Mouse (Mus musculus) lung, postnatal 0 days (tissue): ENCODE data around the gene Hist2h3c2. TPM values are rescaled to one million over a fixed set of nuclear protein-coding genes. Genes with fewer than 3 reads are reported as not detected.
"Not testable (repeated sequence)": the region's sequence is repeated elsewhere in the genome, so short reads cannot be mapped to it uniquely, and the experiment has no call there.

Experiments
- ATAC-seq: fragments of 200-750 bp; cut with Nextera tagmentation; 2 replicates; pipeline ENCODE4 v1.8.0; 2017; ENCODE audit warnings: moderate library complexity
- DNase-seq: peaks from one replicate; pipeline ENCODE4 v3.0.0-alpha.2; 2016; ENCODE audit warnings: low spot score
- H3K27ac ChIP-seq: fragments of 300-500 bp; sonication (generic); 2 replicates; pipeline ENCODE4 v1.5.1; 2014; ENCODE audit warnings: antibody characterized with exemption, mild to moderate bottlenecking, low read length, mixed read lengths
- H3K27me3 ChIP-seq: fragments of 300-500 bp; sonication (generic); replicated peaks from 2 replicates; pipeline ENCODE4 v1.6.1; 2014; ENCODE audit warnings: low read length, mixed read lengths; ENCODE audit not compliant: insufficient read depth
- H3K36me3 ChIP-seq: fragments of 300-500 bp; sonication (generic); 2 replicates; pipeline ENCODE4 v1.6.1; 2014; ENCODE audit warnings: low read length, mixed read lengths; ENCODE audit not compliant: insufficient read depth
- H3K4me1 ChIP-seq: fragments of 300-500 bp; sonication (generic); 2 replicates; pipeline ENCODE4 v1.6.1; 2014; ENCODE audit warnings: antibody characterized with exemption, low read depth, low read length, mixed read lengths; ENCODE audit not compliant: insufficient read depth
- H3K4me2 ChIP-seq: fragments of 300-500 bp; sonication (generic); replicated peaks from 2 replicates; pipeline ENCODE4 v1.6.1; 2014; ENCODE audit warnings: low read depth, mild to moderate bottlenecking, low read length, moderate library complexity, mixed read lengths
- H3K4me3 ChIP-seq: fragments of 300-500 bp; sonication (generic); 2 replicates; pipeline ENCODE4 v1.5.1; 2014; ENCODE audit warnings: low read depth, low read length
- H3K9ac ChIP-seq: fragments of 300-500 bp; sonication (generic); replicated peaks from 2 replicates; pipeline ENCODE4 v1.6.1; 2014; ENCODE audit warnings: low read depth, mild to moderate bottlenecking
- H3K9me3 ChIP-seq: fragments of 300-500 bp; sonication (generic); 2 replicates; pipeline ENCODE4 v1.6.1; 2016; ENCODE audit warnings: low read length, mixed read lengths
- CTCF ChIP-seq: IDR thresholded peaks from 2 replicates; pipeline ENCODE4 v1.5.1; 2016; ENCODE audit warnings: antibody characterized with exemption, mild to moderate bottlenecking
- EP300 ChIP-seq: IDR thresholded peaks from 2 replicates; pipeline ENCODE4 v1.6.1; 2016; ENCODE audit warnings: antibody characterized with exemption, mild to moderate bottlenecking, control low read depth
- WGBS: fragments of 180-500 bp; shearing (Covaris S2); extraction: QIAGEN DNeasy Blood & Tissue Kit; methylation state at CpG from one replicate; pipeline ENCODE4 v1.1.7; 2014; 5-methylcytosine and 5-hydroxymethylcytosine counted together
- polyA plus RNA-seq: library from polyadenylated mRNA; unstranded; fragments of >200 nt; fragmentation: Nextera tagmentation; extraction: Ambion mirVana; gene quantifications from 2 replicates; pipeline ENCODE4 v1.2.1, GENCODE M21; 2015

Hist2h3c2 gene
- polyA plus RNA-seq, 1 experiment from 2014 or later, result 1.8 TPM

DNA sequence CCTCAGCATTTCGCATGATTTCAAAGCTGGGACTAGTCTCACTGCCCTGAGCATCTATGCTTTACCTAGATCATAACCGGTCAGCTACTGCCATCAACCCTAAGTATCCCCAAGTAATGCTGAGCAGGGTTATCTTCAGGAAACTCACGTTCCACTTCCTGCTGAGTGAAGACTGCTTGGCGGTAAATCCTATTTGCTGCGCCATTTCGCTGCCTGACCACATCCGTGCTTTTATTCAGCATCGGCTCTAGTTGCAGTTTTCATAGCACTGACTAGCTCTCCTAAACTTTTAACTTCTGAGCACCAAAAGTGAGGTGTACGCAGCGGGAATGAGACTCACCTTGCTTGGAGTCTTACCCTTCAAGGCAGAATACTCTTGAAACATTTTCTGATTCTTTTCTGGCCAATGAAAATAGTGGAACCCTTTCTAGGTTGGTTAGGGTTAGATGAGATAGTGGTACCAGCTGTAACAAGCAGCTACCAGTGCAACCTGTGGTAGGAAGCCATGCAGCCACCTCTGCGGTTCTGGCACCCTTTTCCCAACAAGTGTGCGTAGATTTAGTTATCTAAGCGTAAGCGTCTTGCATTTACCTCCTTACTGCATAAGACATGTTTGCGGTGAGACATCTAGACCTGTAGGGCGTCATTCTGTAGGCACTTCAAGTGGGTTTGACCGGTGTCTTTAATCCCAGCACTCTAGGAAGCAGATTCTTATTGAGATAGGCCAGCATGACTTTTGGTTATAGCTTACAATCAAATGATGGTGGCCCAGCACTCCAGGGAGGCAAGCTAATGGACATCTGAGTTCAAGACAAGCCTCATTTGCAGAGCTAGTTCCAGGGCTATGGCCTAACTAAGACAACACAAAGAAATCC lies 34.9 kb upstream of the Hist2h3c2 start:
- Histone ChIP-seq H3K4me2 (no peak overlapping the region), H3K36me3 (no peaks in the 10 kb centered on the region), H3K9me3 (no peaks in the 10 kb centered on the region), H3K4me1 (peaks cover 3% of the 10 kb centered on the region; the same call in 1 of the 2 replicates), H3K4me3 (no peak overlapping the region), H3K27me3 (no peaks in the 10 kb centered on the region), H3K9ac (no peak overlapping the region), H3K27ac (no peak overlapping the region)
- TF ChIP-seq EP300 (no peak), CTCF (no peak)
- ATAC-seq, result no peak
- DNase-seq, result no peak
- WGBS, result 86% methylated on average over 17 of the region's 17 CpGs

DNA sequence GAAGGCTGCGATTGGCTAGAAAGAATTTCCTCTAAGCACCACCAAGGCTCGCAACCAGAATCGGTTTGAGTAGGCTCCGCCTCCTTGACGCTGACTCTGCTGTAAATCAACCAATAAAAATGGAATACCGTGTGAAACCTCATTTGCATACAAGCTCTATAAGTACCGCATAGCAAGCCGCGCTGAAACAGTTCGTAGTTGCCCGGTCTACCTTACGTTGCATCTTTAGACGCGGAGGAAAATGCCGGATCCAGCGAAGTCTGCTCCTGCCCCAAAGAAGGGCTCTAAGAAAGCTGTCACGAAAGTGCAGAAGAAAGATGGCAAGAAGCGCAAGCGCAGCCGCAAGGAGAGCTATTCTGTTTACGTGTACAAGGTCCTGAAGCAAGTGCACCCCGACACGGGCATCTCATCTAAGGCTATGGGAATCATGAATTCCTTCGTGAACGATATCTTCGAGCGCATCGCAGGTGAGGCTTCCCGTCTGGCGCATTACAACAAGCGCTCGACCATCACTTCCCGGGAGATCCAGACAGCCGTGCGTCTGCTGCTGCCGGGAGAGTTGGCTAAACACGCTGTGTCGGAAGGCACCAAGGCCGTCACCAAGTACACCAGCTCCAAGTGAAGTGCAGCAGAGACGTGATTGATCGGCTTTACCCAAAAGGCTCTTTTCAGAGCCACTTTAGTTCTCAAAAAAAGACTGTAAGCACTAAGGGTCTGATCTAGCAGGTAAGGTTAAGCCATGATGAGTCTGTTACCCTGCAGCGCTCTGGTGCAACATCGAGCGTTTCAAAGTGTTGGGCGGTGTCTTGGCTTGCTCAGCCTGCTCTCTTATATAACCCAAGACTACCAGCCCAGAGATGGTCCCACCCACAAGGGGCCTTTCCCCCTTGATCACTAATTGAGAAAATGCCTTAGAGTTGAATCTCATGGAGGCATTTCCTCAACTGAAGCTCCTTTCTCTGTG lies 30.9 kb upstream of the Hist2h3c2 start, which contains the start of gene Hist2h2bb:
TSS of gene Hist2h2bb (plus strand) at position 242 of the 964 bp plus-strand sequence.
- under 1% methylated on average over 45 of the region's 45 CpGs for WGBS

DNA sequence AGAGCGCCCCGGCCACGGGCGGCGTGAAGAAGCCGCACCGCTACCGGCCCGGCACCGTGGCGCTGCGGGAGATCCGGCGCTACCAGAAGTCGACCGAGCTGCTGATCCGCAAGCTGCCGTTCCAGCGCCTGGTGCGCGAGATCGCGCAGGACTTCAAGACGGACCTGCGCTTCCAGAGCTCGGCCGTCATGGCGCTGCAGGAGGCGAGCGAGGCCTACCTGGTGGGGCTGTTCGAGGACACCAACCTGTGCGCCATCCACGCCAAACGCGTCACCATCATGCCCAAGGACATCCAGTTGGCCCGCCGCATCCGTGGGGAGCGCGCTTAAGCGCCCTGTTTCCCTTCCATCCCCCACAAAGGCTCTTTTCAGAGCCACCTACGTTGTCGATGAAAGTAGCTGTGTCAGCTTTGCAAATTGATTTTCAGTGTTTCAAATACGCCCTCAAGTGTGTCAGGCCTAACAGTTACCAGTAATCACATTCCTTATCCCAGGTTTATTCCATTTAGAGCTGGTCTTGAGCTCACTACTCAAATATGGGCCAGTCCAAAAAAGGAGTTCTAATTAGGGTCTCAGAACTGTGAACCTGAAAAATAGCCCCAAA lies 29.9 kb upstream of the Hist2h3c2 start:
- H3K4me1 ChIP-seq, H3K9me3 ChIP-seq, H3K27me3 ChIP-seq, DNase-seq, H3K36me3 ChIP-seq: not testable (repeated sequence)
- Histone ChIP-seq H3K4me2 (peak overlapping the region; percentile 87), H3K9ac (peak overlapping the region; percentile 41; the same call in 1 of the 2 replicates), H3K4me3 (peak overlapping the region; percentile 49), H3K27ac (peak overlapping the region; percentile 92)
- under 1% methylated on average over 9 of the region's 44 CpGs for WGBS
- peak; percentile 30 for ATAC-seq

More for the DNA sequence above, 30.9 kb upstream of the Hist2h3c2 start, which contains the start of gene Hist2h2bb:
- Histone ChIP-seq H3K27ac (peak within 1 kb of the TSS; percentile 92), H3K36me3 (no peaks in the 10 kb centered on the region), H3K4me2 (peak within 1 kb of the TSS; percentile 87), H3K4me3 (peak within 1 kb of the TSS; percentile 49), H3K9ac (peak within 1 kb of the TSS; percentile 42), H3K9me3 (no peaks in the 10 kb centered on the region), H3K4me1 (no peaks in the 10 kb centered on the region), H3K27me3 (no peaks in the 10 kb centered on the region)
- TF ChIP-seq CTCF (no peak), EP300 (no peak)
- DNase-seq (peak; percentile 99), ATAC-seq (peak; percentile 96)

DNA sequence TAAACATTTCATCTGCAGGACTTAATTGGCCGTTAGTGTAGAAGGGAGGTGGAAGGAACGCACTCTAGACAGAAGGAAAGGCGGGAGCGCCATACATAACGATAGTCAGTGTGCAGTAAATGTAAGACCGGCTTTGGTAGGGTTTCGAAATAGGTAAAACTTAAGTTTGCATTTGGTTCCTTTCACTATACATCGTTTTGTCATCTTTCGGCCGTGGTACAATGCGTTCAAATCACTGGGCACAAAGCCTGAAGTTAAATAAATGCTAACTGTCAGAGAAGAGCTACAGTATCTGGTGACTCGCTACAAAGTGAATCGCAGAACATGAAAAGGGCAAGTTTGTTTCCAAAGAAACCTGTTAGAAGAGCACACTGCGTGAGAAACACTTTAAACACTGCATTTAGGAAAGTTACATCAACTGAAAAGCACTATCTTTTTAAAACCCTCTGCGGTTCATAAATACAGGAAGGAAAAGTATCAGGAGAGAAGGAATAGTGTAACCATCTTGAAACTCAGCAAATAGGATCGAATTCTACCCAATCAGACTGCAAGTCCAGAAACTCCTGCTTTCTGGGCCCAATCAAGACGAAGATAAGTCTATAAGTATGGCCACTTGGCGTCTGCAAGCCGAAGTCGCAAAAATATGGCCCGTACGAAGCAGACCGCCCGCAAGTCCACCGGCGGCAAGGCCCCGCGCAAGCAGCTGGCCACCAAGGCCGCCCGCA lies 29.3 kb upstream of the Hist2h3c2 start, which contains the start of gene Hist2h3b:
TSS of gene Hist2h3b (plus strand) at position 604 of the 725 bp plus-strand sequence.
- no peaks in the 10 kb centered on the region for H3K9me3 ChIP-seq
- 11% methylated on average over 30 of the region's 30 CpGs for WGBS
- peak; percentile 66 for ATAC-seq

DNA sequence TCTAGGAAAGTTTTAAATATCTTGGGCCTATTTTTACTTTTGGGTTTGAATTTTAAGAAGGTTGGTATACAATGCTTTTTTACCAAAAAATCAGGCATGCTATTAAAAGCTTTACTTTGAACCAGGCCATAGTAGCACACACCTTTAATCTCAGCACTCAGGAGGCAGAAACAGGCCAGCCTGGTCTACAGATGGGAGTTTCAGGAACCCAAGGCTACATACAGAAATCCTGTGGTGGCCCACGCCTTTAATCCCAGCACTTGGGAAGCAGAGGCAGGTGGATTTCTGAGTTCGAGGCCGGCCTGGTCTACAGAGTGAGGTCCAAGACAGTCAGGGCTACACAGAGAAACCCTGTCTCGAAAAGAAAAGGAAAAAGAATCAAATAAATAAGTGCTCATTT lies 28.6 kb upstream of the Hist2h3c2 start:
- no peak for DNase-seq
- H3K27ac ChIP-seq, result peak overlapping the region; percentile 74; the same call in 1 of the 2 replicates
- no peak for TF ChIP-seq CTCF
- no peak for TF ChIP-seq EP300
- H3K4me1 ChIP-seq, result no peaks in the 10 kb centered on the region; the same call in 1 of the 2 replicates
- no peak for ATAC-seq
- no peak overlapping the region for H3K9ac ChIP-seq
- H3K4me2 ChIP-seq, result peak overlapping the region; percentile 87; the same call in 1 of the 2 replicates
- no peaks in the 10 kb centered on the region for H3K9me3 ChIP-seq
- H3K4me3 ChIP-seq, result no peak overlapping the region; the same call in 1 of the 2 replicates
- H3K36me3 ChIP-seq, result no peaks in the 10 kb centered on the region
- H3K27me3 ChIP-seq, result no peaks in the 10 kb centered on the region
- 68% methylated on average over 4 of the region's 4 CpGs for WGBS

More for the DNA sequence above, 29.3 kb upstream of the Hist2h3c2 start, which contains the start of gene Hist2h3b:
- H3K27me3 ChIP-seq, result no peaks in the 10 kb centered on the region
- no peaks in the 10 kb centered on the region for H3K4me1 ChIP-seq
- peak; percentile 96 for DNase-seq
- peak within 1 kb of the TSS; percentile 92 for H3K27ac ChIP-seq
- H3K4me3 ChIP-seq, result peak within 1 kb of the TSS; percentile 49
- peak within 1 kb of the TSS; percentile 41; the same call in 1 of the 2 replicates for H3K9ac ChIP-seq
- H3K36me3 ChIP-seq, result no peaks in the 10 kb centered on the region
- no peak for TF ChIP-seq CTCF
- peak; percentile 6; the same call in 1 of the 2 replicates for TF ChIP-seq EP300
- H3K4me2 ChIP-seq, result peak within 1 kb of the TSS; percentile 87
